Mouse (Mus musculus): ENCODE data around the gene Naglu. TPM values are rescaled to one million over a fixed set of nuclear protein-coding genes. Genes with fewer than 3 reads are reported as not detected.

Naglu gene
- total RNA-seq, 2 experiments from 2014 or later = 9.1 to 10.1 TPM

DNA sequence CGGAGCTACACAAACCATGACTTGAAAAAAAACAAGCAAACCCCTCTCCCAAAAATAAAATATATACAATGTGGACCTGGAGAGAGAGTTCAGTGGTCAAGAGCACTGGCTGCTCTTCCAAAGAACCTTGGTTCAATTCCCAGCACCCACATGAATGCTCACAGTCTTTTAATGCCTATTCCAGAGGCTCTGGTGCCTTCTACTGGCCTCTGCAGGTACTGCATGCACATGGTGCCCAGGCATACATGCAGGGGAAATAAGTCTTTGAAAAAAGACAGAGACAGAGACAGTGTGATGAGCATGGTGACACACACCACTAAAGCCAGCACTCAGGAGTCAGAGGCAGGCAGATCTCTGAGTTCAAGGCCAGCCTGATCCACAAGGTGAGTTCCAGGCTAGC lies 15.8 kb upstream of the Naglu start:
- no peak for DNase-seq
- intact Hi-C loops (cut with DNase I) = no loop called here

DNA sequence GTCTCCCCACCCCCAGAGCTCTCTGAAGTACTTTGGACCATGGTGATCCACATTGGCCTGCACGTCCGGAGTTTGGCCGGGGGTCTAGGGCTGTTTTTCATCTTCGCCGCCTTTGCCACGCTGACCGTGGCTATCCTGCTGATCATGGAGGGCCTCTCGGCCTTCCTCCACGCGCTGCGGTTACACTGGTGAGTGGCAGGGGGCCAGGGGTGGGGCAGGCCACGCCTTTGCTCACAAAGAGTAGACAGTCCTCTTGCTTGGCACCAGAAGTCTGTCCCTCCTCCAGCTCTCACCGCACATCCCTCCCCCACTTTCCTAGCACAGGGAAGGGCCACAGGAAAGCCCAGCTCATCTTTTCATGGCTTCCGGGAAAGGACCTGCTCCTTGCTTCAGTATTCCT lies 14.4 kb upstream of the Naglu start:
- no peak for DNase-seq
- intact Hi-C loops (cut with DNase I) = no loop called here

DNA sequence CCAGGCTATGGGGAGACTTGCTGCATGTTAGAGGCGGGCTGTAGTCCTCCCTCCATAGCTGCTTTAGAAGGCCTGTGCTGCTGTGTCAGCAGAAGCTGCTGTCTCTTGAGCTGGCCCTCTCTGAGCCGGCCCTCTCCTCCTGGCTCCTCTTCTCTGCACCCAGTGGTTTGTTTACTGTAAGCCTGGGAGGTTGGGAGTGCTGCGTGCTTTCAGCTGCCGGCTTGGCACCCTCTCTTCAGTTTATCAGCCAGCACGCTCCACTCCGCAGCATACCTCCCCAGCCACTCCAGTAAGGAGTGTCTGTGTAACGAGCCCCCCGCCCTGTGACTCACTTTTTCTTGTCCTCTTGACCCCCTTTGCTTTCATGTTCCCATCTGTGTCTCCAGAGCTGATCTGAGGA lies 12.9 kb upstream of the Naglu start:
- DNase-seq = peak; percentile 53 to 61
- intact Hi-C loops (cut with DNase I) = loop anchor here (1.0 to 2.0 kb wide), 2 partner anchors 10 to 74 kb away; no protein-coding TSS in a partner anchor

DNA sequence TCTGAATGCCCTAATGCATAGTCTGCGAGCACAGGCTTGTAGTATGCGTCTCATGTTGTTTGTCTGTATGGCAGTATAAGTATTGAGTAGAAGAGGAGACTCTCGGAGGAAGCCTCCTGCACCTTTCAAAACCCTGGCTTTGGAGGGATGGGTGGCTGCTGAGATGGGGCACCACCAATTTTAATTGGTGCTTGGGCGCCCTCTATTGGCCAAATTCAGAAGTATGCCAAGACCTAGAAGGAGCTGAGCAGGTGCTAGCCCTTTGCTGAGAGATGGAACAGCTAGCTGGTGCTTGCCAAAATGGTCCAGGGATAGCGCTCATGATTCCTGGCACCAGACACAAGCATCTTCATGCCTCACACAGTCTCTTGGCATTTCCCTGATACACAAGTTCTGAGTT lies 12.0 kb upstream of the Naglu start:
- DNase-seq = peak; percentile 89 to 93
- intact Hi-C loops (cut with DNase I) = loop anchor here (1.0 to 2.0 kb wide), 6 partner anchors 9 to 165 kb away; partner anchors contain the start of gene Atp6v0a1

DNA sequence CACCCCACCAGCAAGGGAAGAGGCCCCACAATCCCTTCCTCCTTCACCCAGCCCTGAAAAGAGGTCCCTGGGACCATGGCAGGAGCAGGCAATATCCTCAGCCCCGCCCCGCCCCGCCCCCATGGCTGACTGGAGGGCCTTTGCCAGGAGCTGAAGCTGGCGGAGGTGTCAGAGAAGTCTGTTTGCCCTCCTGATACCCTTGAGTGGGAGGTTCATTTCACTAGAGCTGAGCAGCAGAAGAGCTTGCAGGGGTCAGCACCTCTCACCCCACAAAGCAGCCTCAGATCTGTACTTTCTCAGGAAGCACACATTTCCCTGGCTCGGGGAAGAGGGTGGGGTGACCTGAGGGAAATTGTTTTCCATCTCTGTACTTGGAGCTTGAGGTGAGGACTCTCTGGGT lies 11.1 kb upstream of the Naglu start:
- peak; percentile 49 to 66 for DNase-seq
- intact Hi-C loops (cut with DNase I) = loop anchor here (1.0 to 2.0 kb wide), 4 partner anchors 50 to 166 kb away; partner anchors contain the start of gene Atp6v0a1

DNA sequence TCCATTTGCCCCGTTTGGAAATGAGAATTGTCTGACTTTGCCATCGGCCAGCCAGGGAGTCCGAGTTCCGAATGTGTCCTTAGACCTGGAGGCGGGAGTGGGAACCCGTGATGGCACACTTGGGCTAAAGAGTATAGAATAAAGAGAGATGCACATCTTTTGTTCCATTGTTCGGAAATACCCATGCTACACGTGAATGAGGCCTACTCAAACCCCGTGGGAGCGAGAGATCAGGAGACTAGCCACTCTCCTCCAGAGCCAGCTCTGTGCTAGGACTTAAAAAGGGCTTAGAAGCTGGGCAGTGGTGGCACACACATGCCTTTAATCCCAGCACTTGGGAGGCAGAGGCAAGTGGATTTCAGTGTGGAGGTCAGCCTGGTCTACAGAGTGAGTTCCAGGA lies 10.3 kb upstream of the Naglu start:
- intact Hi-C loops (cut with DNase I) = loop anchor here (2.0 kb wide), 3 partner anchors 51 to 167 kb away; partner anchors contain the start of gene Atp6v0a1
- no peak for DNase-seq

DNA sequence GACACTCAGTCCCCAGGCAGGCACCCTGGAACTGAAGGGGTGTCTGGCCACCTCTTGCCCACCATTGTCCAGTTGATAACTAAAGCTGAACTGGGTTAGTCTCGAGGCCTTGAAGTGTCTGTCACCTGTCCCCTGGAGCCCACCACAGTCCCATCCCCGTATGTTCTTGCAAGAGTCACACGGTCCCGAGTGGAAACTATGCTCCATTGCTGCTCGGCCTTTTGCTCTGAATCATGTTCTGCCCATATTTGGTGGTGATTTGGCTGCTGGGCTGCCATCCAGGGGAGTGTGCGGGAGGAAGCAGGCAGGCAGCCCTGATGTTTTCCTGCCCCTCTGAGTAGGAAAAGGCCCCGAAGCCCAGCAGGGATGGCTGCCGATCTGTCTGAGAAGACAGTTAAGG lies 9.7 kb upstream of the Naglu start:
- intact Hi-C loops (cut with DNase I) = loop anchor here (10.0 kb wide), 1 partner anchor 345 kb away; the partner anchor contains the start of genes Hspb9 and Kat2a
- peak; percentile 78 to 79 for DNase-seq

DNA sequence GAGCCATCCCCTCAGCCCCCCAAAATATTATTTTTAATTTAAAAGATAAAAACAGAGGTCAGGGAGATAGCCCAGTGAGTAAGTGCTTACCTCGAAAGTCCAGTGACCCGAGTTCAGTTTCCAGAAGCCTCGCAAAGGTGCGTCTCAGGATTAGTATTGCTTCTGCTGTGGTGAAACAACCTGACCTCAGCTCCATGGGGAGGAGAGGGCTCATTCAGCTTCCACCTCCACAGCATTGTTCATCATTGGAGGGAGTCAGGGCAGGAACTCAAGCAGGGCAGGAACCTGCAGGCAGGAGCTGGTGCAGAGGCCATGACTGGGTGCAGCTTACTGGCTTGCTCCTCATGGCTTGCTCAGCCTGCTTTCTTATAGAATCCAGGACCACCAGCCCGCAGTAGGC lies 8.8 kb upstream of the Naglu start:
- no peak for DNase-seq

DNA sequence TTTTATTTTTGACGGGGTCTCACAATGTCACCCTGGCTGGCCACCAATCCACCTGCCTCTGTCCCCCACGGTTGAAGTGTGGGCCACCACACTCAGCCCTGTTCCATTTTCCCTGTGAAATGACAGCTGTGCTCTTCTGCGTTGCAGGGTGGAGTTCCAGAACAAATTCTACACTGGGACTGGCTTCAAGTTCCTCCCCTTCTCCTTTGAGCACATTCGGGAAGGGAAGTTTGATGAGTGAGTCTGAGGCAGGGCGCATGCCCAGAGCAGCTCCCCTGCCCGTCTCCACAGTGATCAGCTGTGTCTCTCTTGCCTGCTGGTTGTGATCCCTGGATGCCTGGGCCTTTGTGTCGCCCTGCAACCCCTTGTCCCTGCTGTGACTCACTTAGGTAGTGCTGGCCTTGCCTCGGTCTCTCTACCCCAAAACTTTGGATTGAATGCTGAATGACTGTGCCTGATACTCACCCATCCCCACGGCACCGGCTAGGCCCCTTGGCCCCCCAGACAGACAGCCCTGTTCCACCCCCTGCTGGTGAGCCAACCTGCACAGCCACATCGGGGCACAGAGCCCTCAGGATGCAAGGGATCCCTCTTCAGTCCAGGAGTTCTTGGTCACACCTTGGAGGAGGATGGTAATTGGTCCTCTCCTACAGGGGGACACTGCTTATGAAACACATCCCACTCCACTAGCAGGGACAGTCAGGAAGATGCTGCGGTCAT lies 7.5 kb upstream of the Naglu start:
- DNase-seq = peak; percentile 63 to 74
- intact Hi-C loops (cut with DNase I) = loop anchor here (10.0 kb wide), 1 partner anchor 348 kb away; the partner anchor contains the start of genes Hspb9 and Kat2a

More for the DNA sequence above, 8.8 kb upstream of the Naglu start:
- intact Hi-C loops (cut with DNase I) = loop anchor here (10.0 kb wide), 1 partner anchor 346 kb away; the partner anchor contains the start of genes Hspb9 and Kat2a

DNA sequence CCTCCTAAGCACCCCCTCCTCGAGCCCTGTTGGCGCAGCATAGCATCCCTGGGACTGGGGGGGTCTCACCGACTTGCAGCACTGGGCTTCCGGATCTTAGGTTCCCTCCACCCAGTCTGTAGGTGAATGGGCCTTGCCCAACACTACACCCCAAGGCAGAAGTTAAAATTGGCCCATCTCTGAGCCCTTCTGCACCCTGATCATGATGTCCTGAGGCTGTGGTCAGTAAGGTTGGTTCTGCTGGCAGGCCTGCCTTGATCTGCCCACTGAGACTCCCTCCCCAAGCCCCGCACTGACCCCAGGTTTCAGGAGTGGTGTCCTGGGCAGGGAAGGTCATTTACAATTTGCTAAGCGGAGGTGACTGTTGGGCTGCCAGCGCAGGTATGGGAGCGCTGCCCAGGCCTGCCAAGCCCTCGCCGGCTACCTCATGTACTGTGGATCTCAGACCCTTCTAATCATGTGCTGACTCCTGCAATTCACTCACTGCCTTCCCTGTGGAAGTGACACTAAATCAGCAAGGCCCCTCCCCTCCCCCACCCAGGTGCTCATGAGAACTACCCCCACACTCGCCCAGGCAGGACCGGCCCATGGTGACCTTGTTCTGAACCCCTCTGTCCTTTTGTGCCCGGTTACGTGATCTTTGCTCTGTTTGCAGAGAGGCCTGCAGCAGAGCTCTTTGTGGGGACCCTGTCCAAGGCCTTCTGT lies 6.7 kb upstream of the Naglu start:
- DNase-seq = no peak
- intact Hi-C loops (cut with DNase I) = loop anchor here (10.0 kb wide), 1 partner anchor 348 kb away; the partner anchor contains the start of genes Hspb9 and Kat2a

DNA sequence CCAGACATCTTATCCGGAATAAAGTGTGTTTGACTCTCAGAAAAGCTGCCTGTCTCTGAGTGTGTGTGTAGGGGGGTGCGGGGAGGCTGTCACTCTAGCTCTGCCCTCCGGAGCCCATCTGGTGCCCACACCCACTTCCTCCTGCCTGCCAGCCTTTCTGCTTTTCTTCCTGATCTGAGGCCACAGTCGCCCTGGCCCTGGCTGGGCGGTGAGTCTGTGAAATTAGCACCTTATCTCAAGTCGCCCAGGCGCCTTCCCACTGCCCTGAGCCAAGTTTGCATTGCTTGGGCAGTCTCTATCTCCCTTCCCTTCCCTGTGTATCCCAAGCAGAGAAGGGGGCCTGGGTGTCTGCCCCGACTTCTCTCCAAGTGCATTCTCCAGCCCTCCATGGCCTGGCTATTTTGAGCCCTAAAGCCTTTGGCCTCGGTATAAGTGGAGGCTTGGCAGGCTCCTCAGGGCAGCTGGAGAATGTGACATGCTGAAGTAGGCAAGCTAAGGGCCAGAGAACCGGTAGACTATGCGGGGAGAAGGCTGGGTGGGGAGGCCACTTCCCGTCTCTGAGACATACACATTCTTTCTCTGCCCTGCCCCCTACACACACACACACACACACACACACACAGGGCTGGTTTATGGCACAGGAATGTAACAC lies 6.0 kb upstream of the Naglu start:
- peak; percentile 72 to 80 for DNase-seq
- intact Hi-C loops (cut with DNase I) = loop anchor here (10.0 kb wide), 1 partner anchor 349 kb away; the partner anchor contains the start of genes Hspb9 and Kat2a

DNA sequence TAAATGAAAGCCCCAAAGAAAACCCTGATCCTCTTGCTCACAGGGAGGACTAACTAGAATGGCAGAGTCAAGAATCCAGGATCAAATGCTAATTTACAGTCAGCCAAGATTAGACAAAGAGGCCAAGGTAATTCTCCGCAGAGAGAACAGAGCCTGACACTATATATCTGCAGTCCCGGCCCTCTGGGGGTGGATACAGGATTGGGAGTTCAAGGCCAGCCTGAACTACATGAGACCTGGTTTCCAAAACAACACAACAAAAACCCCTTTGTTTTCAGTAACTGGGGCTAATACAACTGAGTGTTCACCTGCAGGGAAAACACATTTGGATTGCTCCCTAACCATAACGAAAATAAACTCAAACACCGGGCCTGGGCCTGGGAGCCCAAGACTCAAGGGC lies 5.3 kb upstream of the Naglu start:
- DNase-seq = no peak
- intact Hi-C loops (cut with DNase I) = loop anchor here (10.0 kb wide), 1 partner anchor 350 kb away; the partner anchor contains the start of genes Hspb9 and Kat2a

DNA sequence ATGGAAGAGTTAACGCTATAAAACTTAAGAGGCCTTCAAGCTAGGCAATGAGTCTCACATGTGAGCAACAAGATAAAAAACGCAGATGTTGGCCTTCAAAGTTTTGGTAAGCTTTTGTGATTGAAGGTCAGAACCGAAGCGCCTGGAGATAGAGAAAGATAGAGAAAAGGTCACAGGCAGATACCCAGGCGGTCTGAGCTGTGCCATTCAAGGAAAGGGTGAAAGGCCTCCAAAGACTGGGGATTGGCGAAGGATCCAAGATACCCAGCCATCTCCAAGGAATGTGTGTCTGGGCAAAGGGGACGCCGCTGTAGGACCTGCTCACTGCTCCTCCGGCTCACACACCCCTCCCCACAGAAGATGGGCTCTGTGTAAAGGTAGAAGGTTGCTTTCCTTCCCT lies 4.8 kb upstream of the Naglu start:
- intact Hi-C loops (cut with DNase I) = loop anchor here (10.0 kb wide), 1 partner anchor 350 kb away; the partner anchor contains the start of genes Hspb9 and Kat2a
- no peak for DNase-seq

DNA sequence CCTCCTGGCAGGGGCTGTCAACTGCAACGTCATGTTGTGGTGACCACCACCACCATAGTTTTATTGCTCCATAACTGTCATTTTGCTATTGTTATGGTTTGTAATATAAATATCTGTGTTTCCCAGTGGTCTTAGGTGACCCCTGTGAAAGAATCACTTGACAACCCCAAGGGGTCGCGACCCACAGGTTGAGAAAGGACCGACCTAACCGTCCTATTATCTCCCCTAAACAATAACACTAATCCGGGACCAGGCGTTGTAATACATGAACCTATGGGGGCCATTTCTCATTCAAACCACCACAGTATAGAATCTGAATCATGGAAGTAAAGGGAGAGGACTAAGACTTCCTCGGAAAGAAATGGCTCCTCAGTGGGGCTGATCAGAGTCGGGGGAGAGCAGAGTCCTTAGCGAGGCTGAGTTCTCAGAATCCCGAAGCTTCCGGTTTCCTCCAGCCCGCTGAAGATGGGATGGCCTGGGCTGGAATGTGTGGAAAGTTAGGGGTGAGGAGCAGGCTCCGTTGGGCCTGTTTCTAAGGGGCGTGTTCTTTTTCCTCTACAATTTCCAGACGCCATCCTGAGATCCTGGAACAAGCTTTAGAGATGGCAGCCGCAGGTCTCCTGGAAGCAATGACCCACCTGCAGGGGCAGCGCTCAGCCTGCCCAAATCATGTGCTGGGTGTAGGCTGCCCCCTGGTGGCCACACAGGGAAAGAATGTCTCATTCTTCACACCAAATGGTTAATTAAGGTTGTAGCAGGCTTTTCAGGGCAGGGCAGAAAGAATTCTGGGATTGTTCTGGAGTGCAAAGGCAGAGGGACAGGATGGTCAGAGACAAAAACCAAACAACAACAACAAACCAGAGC lies 3.0 kb upstream of the Naglu start:
- intact Hi-C loops (cut with DNase I) = loop anchor here (1.0 to 10.0 kb wide), 3 partner anchors 9 to 352 kb away; partner anchors contain the start of genes Hspb9 and Kat2a
- peak; percentile 84 to 85 for DNase-seq

DNA sequence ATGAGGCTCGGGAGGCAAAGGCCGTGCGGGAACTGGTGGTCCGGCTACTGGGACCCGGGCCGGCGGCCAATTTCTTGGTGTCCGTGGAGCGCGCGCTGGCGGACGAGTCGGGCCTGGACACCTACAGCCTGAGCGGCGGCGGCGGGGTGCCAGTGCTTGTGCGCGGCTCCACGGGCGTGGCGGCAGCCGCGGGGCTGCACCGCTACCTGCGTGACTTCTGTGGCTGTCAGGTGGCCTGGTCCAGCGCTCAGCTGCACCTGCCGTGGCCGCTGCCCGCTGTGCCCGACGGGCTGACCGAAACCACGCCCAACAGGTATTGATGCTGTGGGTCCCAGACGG lies 346 bp downstream of the Naglu start:
- intact Hi-C loops (cut with DNase I) = loop anchor here (1.0 kb wide), 1 partner anchor 11 kb away; no protein-coding TSS in a partner anchor

DNA sequence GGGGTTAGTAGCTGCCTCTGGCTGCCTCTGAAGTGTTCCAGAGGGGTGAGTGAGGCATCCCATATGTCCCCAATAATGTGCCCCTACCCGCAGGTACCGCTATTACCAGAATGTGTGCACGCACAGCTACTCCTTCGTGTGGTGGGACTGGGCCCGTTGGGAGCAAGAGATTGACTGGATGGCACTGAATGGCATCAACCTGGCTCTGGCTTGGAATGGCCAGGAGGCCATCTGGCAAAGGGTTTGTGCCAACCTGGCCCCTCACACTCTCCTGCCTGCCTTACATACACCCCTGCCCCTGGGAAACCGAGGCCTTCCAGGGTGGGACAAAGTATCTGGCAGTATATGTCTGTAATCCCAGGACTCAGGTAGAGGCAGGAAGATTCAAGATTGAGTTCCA lies 1.2 kb downstream of the Naglu start:
- no peak for DNase-seq
- intact Hi-C loops (cut with DNase I) = loop anchor here (1.0 kb wide), 1 partner anchor 10 kb away; no protein-coding TSS in a partner anchor

More for the DNA sequence above, 346 bp downstream of the Naglu start:
- no peak for DNase-seq

DNA sequence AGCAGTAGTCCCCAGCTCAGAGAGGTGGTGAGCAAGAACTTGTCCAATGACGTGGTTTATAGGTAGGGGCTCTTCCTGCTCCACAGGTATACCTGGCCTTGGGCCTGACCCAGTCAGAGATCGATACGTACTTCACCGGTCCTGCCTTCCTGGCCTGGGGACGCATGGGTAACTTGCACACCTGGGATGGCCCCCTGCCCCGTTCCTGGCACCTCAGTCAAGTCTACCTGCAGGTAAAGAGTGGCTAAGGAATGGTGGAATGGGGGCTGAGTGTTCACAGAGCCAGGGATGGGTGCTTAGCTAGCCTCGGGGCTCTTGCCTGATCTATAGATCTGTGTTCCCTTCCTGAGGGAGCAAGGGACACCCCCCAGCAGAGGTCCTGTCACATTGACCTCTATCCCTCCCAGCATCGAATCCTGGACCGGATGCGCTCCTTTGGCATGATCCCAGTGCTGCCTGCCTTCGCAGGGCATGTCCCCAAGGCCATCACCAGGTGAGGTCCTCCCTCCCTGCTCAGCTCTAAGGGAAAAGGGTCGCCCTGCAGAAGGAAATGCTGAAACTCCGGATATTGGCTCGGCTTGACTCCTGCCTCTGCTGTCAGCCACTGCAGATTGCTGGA lies 2.1 kb downstream of the Naglu start:
- intact Hi-C loops (cut with DNase I) = no loop called here

DNA sequence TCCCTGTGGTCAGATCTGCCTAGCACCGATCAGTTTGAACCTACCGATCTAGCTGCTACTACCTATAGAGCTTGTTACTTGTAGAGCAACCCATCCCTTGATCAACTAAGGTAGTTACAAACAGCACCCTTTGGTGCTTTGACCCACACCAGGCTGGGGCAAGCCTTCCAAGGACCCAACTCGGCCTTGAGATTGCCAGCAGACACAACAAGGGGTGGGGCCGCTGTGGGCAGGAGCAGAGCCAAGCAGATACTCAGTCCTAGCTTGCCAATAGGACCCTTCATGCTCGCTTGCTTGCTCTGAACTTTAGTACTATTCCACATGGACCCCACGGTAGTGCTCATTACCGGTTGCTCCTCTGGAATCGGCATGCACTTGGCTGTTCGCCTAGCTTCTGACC lies 8.3 kb downstream of the Naglu start, which contains the start of gene Hsd17b1:
Gene Hsd17b1, plus strand, starts transcription at position 291 of the 400 bp plus-strand sequence.
- DNase-seq = no peak
- intact Hi-C loops (cut with DNase I) = no loop called here

More for the DNA sequence above, 2.1 kb downstream of the Naglu start:
- no peak for DNase-seq

DNA sequence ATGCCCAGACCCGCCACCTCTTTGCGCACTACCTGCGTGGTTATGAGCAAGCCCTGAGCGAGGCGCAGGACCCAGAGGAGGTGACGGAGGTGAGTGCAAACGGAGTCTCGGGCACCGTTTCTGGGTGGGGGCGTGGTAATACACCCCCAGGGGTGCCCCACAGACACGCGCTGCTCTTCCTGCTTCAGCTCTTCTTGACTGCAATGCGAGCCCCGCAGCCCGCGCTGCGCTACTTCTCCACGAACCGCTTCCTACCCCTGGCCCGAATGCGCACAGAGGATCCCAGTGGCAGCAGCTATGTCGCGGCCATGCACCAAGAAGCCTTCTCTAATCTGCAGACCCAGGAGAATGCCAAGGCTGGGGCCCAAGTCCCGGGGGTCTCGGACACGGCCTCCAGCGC lies 9.9 kb downstream of the Naglu start:
- no peak for DNase-seq
- intact Hi-C loops (cut with DNase I) = no loop called here
